8 mouse cellular contexts compared by ENCODE assay signal in genomic region chr3:95687524-95688421, GRCm38 (mm10). TPM values are rescaled to one million over a fixed set of nuclear protein-coding genes. Genes with fewer than 3 reads are reported as not detected.
DNase-seq lines count a peak whose midpoint lies in the region; ATAC-seq and TF ChIP-seq lines count a peak whose summit lies in the region.

TSS of gene Adamtsl4 (minus strand) at chr3:95687917.

- 4% methylated on average over 45 of the region's 50 CpGs for WGBS in intestine, embryonic 14.5 days
- WGBS in liver, embryonic 16.5 days (ENCODE audit: insufficient replicate concordance), result 10% methylated on average over 50 of the region's 50 CpGs
- WGBS in neural tube, embryonic 11.5 days, result 6% methylated on average over 49 of the region's 50 CpGs

- in situ Hi-C loops in Patski (cut with MboI; ENCODE audit: low pct_unique_long_range_greater_than_20kb), result no loop called here

- peak within 1 kb of the TSS; percentile 70; the same call in 1 of the 2 replicates for H3K27ac ChIP-seq in intestine, embryonic 14.5 days (ENCODE audit: low read depth)
- H3K27ac ChIP-seq in liver, embryonic 16.5 days (ENCODE audit: low read length), result no peak within 1 kb of the TSS
- no peak within 1 kb of the TSS for H3K27ac ChIP-seq in neural tube, embryonic 11.5 days (ENCODE audit: low read depth, low read length)

- no peaks in the 10 kb centered on the region for H3K36me3 ChIP-seq in intestine, embryonic 14.5 days (ENCODE audit: control insufficient read depth, insufficient read depth, low read length)
- no peaks in the 10 kb centered on the region for H3K36me3 ChIP-seq in liver, embryonic 16.5 days (ENCODE audit: control insufficient read depth, insufficient read depth)
- H3K36me3 ChIP-seq in neural tube, embryonic 11.5 days (ENCODE audit: control insufficient read depth, insufficient read depth, low read length), result no peaks in the 10 kb centered on the region

- peak within 1 kb of the TSS; percentile 91 for H3K4me2 ChIP-seq in intestine, embryonic 14.5 days (ENCODE audit: low read length)
- H3K4me2 ChIP-seq in liver, embryonic 16.5 days (ENCODE audit: low read depth, low read length), result peak within 1 kb of the TSS; percentile 77
- peak within 1 kb of the TSS; percentile 67 for H3K4me2 ChIP-seq in neural tube, embryonic 11.5 days (ENCODE audit: low read depth)

- CTCF ChIA-PET in Patski (lab: Charles Lee), result interaction anchor here (0.8 to 6.0 kb wide), 6 partner anchors 11 to 219 kb away, joined by 3 to 58 read pairs (median 8); no protein-coding TSS in a partner anchor

- H3K4me3 ChIP-seq in intestine, embryonic 14.5 days (ENCODE audit: low read depth, low read length), result peak within 1 kb of the TSS; percentile 40
- H3K4me3 ChIP-seq in liver, embryonic 16.5 days (ENCODE audit: low read depth, low read length), result peak within 1 kb of the TSS; percentile 43
- peak within 1 kb of the TSS; percentile 31 for H3K4me3 ChIP-seq in neural tube, embryonic 11.5 days (ENCODE audit: low read depth, low read length)

- POLR2A ChIA-PET in Patski (lab: Charles Lee), result interaction anchor here (0.6 to 3.5 kb wide), 16 partner anchors 9 to 174 kb away, joined by 3 to 20 read pairs (median 3); partner anchors contain the start of gene Mcl1

- peak; percentile 72 to 74 for DNase-seq in B cell, adult 2 months
- peak; percentile 99 for DNase-seq in Patski (ENCODE audit: low read depth, low spot score)
- DNase-seq in embryo, embryonic 10 days (ENCODE audit: low spot score), result peak; percentile 49
- DNase-seq in gastrocnemius, postnatal 4 days (ENCODE audit: low spot score in 2 of 2), result peak; percentile 75 to 83
- peak; percentile 78 for DNase-seq in intestine, embryonic 14.5 days (ENCODE audit: low spot score)
- peak; percentile 48 for DNase-seq in neural tube, embryonic 11.5 days (ENCODE audit: low spot score)
- peak; percentile 71 to 75 for DNase-seq in urinary bladder, postnatal 4 days (ENCODE audit: low spot score in 2 of 2)

- no peak for TF ChIP-seq CTCF in Patski (IDR thresholded peaks at IDR 0.05)

- peaks cover 24% of the 10 kb centered on the region for H3K4me1 ChIP-seq in intestine, embryonic 14.5 days (replicated peaks; ENCODE audit: control insufficient read depth, insufficient read depth, low read length)
- peaks cover 8% of the 10 kb centered on the region for H3K4me1 ChIP-seq in liver, embryonic 16.5 days (ENCODE audit: control insufficient read depth, low read depth, low read length)
- H3K4me1 ChIP-seq in neural tube, embryonic 11.5 days (ENCODE audit: control insufficient read depth, insufficient read depth, low read length), result peaks cover 12% of the 10 kb centered on the region

- no peaks in the 10 kb centered on the region for H3K27me3 ChIP-seq in Patski
- H3K27me3 ChIP-seq in intestine, embryonic 14.5 days (replicated peaks; ENCODE audit: control insufficient read depth, insufficient read depth, low read length), result no peaks in the 10 kb centered on the region
- peaks cover 21% of the 10 kb centered on the region for H3K27me3 ChIP-seq in liver, embryonic 16.5 days (ENCODE audit: control insufficient read depth, insufficient read depth, low read depth, low read length)
- no peaks in the 10 kb centered on the region for H3K27me3 ChIP-seq in neural tube, embryonic 11.5 days (ENCODE audit: control insufficient read depth, insufficient read depth, low read length)

- H3K9ac ChIP-seq in intestine, embryonic 14.5 days (ENCODE audit: low read length), result peak within 1 kb of the TSS; percentile 51
- H3K9ac ChIP-seq in liver, embryonic 16.5 days (ENCODE audit: low read depth, low read length), result peak within 1 kb of the TSS; percentile 44
- peak within 1 kb of the TSS; percentile 48 for H3K9ac ChIP-seq in neural tube, embryonic 11.5 days (ENCODE audit: low read length)

- peak; percentile 83 for ATAC-seq in Patski
- peak; percentile 64 for ATAC-seq in intestine, embryonic 14.5 days (replicated peaks; ENCODE audit: low FRiP score, low TSS enrichment, low read depth)
- ATAC-seq in liver, embryonic 16.5 days (ENCODE audit: low read depth), result peak; percentile 61; the same call in 1 of the 2 replicates
- peak; percentile 51; the same call in 1 of the 2 replicates for ATAC-seq in neural tube, embryonic 11.5 days (ENCODE audit: insufficient read depth, low FRiP score, low TSS enrichment)

- no peaks in the 10 kb centered on the region for H3K9me3 ChIP-seq in intestine, embryonic 14.5 days (ENCODE audit: control insufficient read depth, low read length)
- no peaks in the 10 kb centered on the region for H3K9me3 ChIP-seq in liver, embryonic 16.5 days (replicated peaks; ENCODE audit: control insufficient read depth, low read length)
- H3K9me3 ChIP-seq in neural tube, embryonic 11.5 days (ENCODE audit: control insufficient read depth, low read length), result no peaks in the 10 kb centered on the region

RNA-seq across cellular contexts. Expression of gene Adamtsl4, which starts in this region (rescaled TPM):
- polyA plus RNA-seq in Patski (2021), result 39.5 TPM
- total RNA-seq in gastrocnemius, postnatal 4 days (2021), result 10 to 100 TPM; 28.2 to 36.2 TPM
- polyA plus RNA-seq in intestine, embryonic 14.5 days (2014; fragmentation: Nextera tagmentation; extraction: Ambion mirVana), result 1.2 and 2.6 TPM in 2 replicates
- polyA plus RNA-seq in liver, embryonic 16.5 days (2015; fragmentation: Nextera tagmentation; extraction: Ambion mirVana), result 0.74 and 0.83 TPM in 2 replicates
- polyA plus RNA-seq in neural tube, embryonic 11.5 days (2014; fragmentation: Nextera tagmentation; extraction: Ambion mirVana), result 0.42 and 0.82 TPM in 2 replicates

Comparison
In these comparisons a context has a peak if more than half of its experiments do, and no peak if none do; other contexts are left out.
1. RNA of gene Adamtsl4 (polyA plus RNA-seq): 39.5 TPM in Patski (single experiment); 1.2 to 2.6 TPM in intestine, embryonic 14.5 days, 0.42 to 0.82 TPM in neural tube, embryonic 11.5 days and 0.74 to 0.83 TPM in liver, embryonic 16.5 days; every median in the first group is over 10 times any median in the second.
2. Peak in ATAC-seq, H3K4me3 ChIP-seq, H3K9ac ChIP-seq and H3K4me2 ChIP-seq in liver, embryonic 16.5 days; RNA of the gene not detected or under 1 TPM.
3. Peak in DNase-seq, ATAC-seq, H3K4me3 ChIP-seq, H3K9ac ChIP-seq and H3K4me2 ChIP-seq in neural tube, embryonic 11.5 days; RNA of the gene not detected or under 1 TPM.
4. DNase-seq: peak in every context shown above with its lines; median percentile 99 in Patski; 79 in gastrocnemius, postnatal 4 days; 78 in intestine, embryonic 14.5 days; 73 in B cell, adult 2 months; 73 in urinary bladder, postnatal 4 days; 49 in embryo, embryonic 10 days; 48 in neural tube, embryonic 11.5 days.
5. Peak in every context shown above with its lines, with median percentiles within 50 percentile points of each other: ATAC-seq, H3K4me2 ChIP-seq, H3K4me3 ChIP-seq and H3K9ac ChIP-seq.